Mouse (Mus musculus) CH12.LX (cell line): Measurements from ENCODE around the gene Cdc14a. TPM values are rescaled to one million over a fixed set of nuclear protein-coding genes. Genes with fewer than 3 reads are reported as not detected.

ENCODE experiments used
- DNase-seq: peaks from one replicate; pipeline ENCODE4 v3.0.0-alpha.2; 2013; ENCODE audit errors: extremely low read depth
- H3K27ac ChIP-seq: 2 replicates; pipeline ENCODE4 v1.5.1; 2012; ENCODE audit warnings: low read depth, mild to moderate bottlenecking, control low read depth, moderate library complexity; ENCODE audit not compliant: insufficient read depth
- H3K27me3 ChIP-seq: replicated peaks from 2 replicates; pipeline ENCODE3; 2012; ENCODE audit warnings: inconsistent platforms
- H3K36me3 ChIP-seq, 2 experiments: replicated peaks in 1 of 2; 2 replicates each; pipeline versions ENCODE3 to v1.6.1; 2012; ENCODE audit warnings: inconsistent platforms in 1 of 2, low read length in 1 of 2, mild to moderate bottlenecking in 1 of 2, mixed read lengths in 1 of 2, moderate library complexity in 1 of 2; ENCODE audit not compliant: control insufficient read depth in 1 of 2, insufficient read depth in 1 of 2
- H3K4me1 ChIP-seq, 2 experiments: 2 replicates each; pipeline ENCODE4 v1.6.1; 2012; ENCODE audit warnings: inconsistent platforms in 1 of 2, moderate library complexity in 1 of 2; ENCODE audit not compliant: insufficient read depth in 2 of 2, control insufficient read depth in 1 of 2
- H3K4me2 ChIP-seq: 2 replicates; pipeline ENCODE4 v1.6.1; 2012; ENCODE audit warnings: low read depth, mild to moderate bottlenecking, control low read depth; ENCODE audit not compliant: poor library complexity, insufficient read depth, severe bottlenecking
- H3K4me3 ChIP-seq, 3 experiments: fragments of 150-350 bp in 1 of 3; sonication (generic) in 1 of 3; replicated peaks in 1 of 3; 2 replicates each; pipeline versions ENCODE3 to v1.5.1; 2011 to 2012; ENCODE audit warnings: low read depth in 2 of 3, low read length in 2 of 3, mild to moderate bottlenecking in 2 of 3, moderate library complexity in 2 of 3, control low read depth in 1 of 3, improper control_type of control experiment in 1 of 3, inconsistent platforms in 1 of 3, mixed read lengths in 1 of 3; ENCODE audit not compliant: poor library complexity in 1 of 3
- H3K79me2 ChIP-seq: replicated peaks from 2 replicates; pipeline ENCODE4 v1.6.1; 2012; ENCODE audit warnings: mild to moderate bottlenecking, moderate library complexity; ENCODE audit not compliant: control insufficient read depth, poor library complexity, insufficient read depth, severe bottlenecking; ENCODE audit errors: extremely low read depth
- H3K9ac ChIP-seq: 2 replicates; pipeline ENCODE4 v1.6.1; 2012; ENCODE audit warnings: low read depth, mild to moderate bottlenecking, control low read depth, moderate library complexity; ENCODE audit not compliant: insufficient read depth
- H3K9me3 ChIP-seq: replicated peaks from 2 replicates; pipeline ENCODE3; 2012; ENCODE audit warnings: low read length, inconsistent platforms, mixed read lengths
- BHLHE40 ChIP-seq: IDR thresholded peaks from 2 replicates; pipeline ENCODE4 v1.6.1; 2011; ENCODE audit warnings: mild to moderate bottlenecking, low read depth, low read length, improper control_type of control experiment
- E2F4 ChIP-seq: IDR thresholded peaks from 2 replicates; pipeline ENCODE4 v1.6.1; 2011; ENCODE audit warnings: low read depth, low read length, improper control_type of control experiment; ENCODE audit not compliant: insufficient replicate concordance
- EP300 ChIP-seq: IDR thresholded peaks from 2 replicates; pipeline ENCODE4 v1.6.1; 2011; ENCODE audit warnings: low read length, improper control_type of control experiment
- ETS1 ChIP-seq: conservative IDR thresholded peaks from 2 replicates; pipeline ENCODE4 v1.6.1; 2012; ENCODE audit warnings: low read depth, mild to moderate bottlenecking, inconsistent platforms, low read length, improper control_type of control experiment, moderate library complexity
- HCFC1 ChIP-seq: IDR thresholded peaks from 2 replicates; pipeline ENCODE4 v1.6.1; 2012; ENCODE audit warnings: low read depth, mild to moderate bottlenecking, inconsistent platforms, low read length, improper control_type of control experiment
- JUN ChIP-seq: IDR thresholded peaks from 2 replicates; pipeline ENCODE4 v1.6.1; 2011; ENCODE audit warnings: low read depth, mild to moderate bottlenecking, low read length, improper control_type of control experiment, moderate library complexity; ENCODE audit not compliant: insufficient read depth
- MAZ ChIP-seq: IDR thresholded peaks from 2 replicates; pipeline ENCODE4 v1.6.1; 2012; ENCODE audit warnings: low read depth, mild to moderate bottlenecking, inconsistent platforms, low read length, improper control_type of control experiment, moderate library complexity
- MYC ChIP-seq: IDR thresholded peaks from 2 replicates; pipeline ENCODE4 v1.6.1; 2011; ENCODE audit warnings: low read depth, mild to moderate bottlenecking, improper control_type of control experiment, low read length
- NELFE ChIP-seq: IDR thresholded peaks from 2 replicates; pipeline ENCODE4 v1.6.1; 2011; ENCODE audit warnings: low read depth, low read length, improper control_type of control experiment
- NRF1 ChIP-seq: IDR thresholded peaks from 2 replicates; pipeline ENCODE4 v1.6.1; 2014; ENCODE audit warnings: low read depth, mild to moderate bottlenecking, inconsistent platforms, low read length, improper control_type of control experiment, moderate library complexity
- POLR2AphosphoS2 ChIP-seq: IDR thresholded peaks from 2 replicates; pipeline ENCODE4 v1.6.1; 2011; ENCODE audit warnings: low read depth, low read length, improper control_type of control experiment
- RCOR1 ChIP-seq: conservative IDR thresholded peaks from 2 replicates; pipeline ENCODE4 v1.6.1; 2012; ENCODE audit warnings: low read depth, mild to moderate bottlenecking, inconsistent platforms, low read length, improper control_type of control experiment
- TBP ChIP-seq: conservative IDR thresholded peaks from 2 replicates; pipeline ENCODE4 v1.6.1; 2011; ENCODE audit warnings: low read depth, low read length, improper control_type of control experiment
- TCF12 ChIP-seq: IDR thresholded peaks from 2 replicates; pipeline ENCODE4 v1.6.1; 2014; ENCODE audit warnings: low read depth, mild to moderate bottlenecking, inconsistent platforms, low read length, improper control_type of control experiment
- USF1 ChIP-seq: IDR thresholded peaks from 2 replicates; pipeline ENCODE4 v1.6.1; 2014; ENCODE audit warnings: low read depth, mild to moderate bottlenecking, inconsistent platforms, low read length, improper control_type of control experiment
- USF2 ChIP-seq: conservative IDR thresholded peaks from 2 replicates; pipeline ENCODE4 v1.6.1; 2011; ENCODE audit warnings: low read depth, low read length, improper control_type of control experiment
- ZMIZ1 ChIP-seq: IDR thresholded peaks from 2 replicates; pipeline ENCODE4 v1.6.1; 2012; ENCODE audit warnings: low read depth, mild to moderate bottlenecking, inconsistent platforms, low read length, improper control_type of control experiment
- ZNF384 ChIP-seq: IDR thresholded peaks from 2 replicates; pipeline ENCODE4 v1.6.1; 2012; ENCODE audit warnings: low read depth, low read length, improper control_type of control experiment, inconsistent platforms
- dilution Hi-C: fragments of 300-500 bp; cut with MboI; formaldehyde crosslinking; loops from 2 replicates; pipeline ENCODE4 v1.14.3; 2020; ENCODE audit warnings: low sequenced_read_pairs; ENCODE audit not compliant: extremely low pct_unique_long_range_greater_than_20kb, extremely low pct_ligation_motif_present
- in situ Hi-C: fragments of 300-500 bp; cut with MboI; formaldehyde crosslinking; loops from 3 replicates; pipeline ENCODE4 v1.14.3; 2019; ENCODE audit warnings: low sequenced_read_pairs, low pct_ligation_motif_present, low pct_unique_long_range_greater_than_20kb, mixed read lengths
- polyA plus RNA-seq: library from polyadenylated mRNA; unstranded; fragments of >175 nt; gene quantifications from 2 replicates; pipeline ENCODE4 v1.2.1, GENCODE M21; 2012; ENCODE audit warnings: low read depth; ENCODE audit not compliant: insufficient read length
- total RNA-seq, 2 experiments: library from RNA; depleted of rRNA; stranded (reverse); fragments of 300-350 nt in 1 of 2; fragments of >200 nt in 1 of 2; gene quantifications; 2 replicates each; pipeline ENCODE4 v1.2.3; 2012 to 2014

The Cdc14a gene
- total and polyA plus RNA-seq, 3 experiments = 9.4 to 12.1 (median 9.8) TPM

DNA sequence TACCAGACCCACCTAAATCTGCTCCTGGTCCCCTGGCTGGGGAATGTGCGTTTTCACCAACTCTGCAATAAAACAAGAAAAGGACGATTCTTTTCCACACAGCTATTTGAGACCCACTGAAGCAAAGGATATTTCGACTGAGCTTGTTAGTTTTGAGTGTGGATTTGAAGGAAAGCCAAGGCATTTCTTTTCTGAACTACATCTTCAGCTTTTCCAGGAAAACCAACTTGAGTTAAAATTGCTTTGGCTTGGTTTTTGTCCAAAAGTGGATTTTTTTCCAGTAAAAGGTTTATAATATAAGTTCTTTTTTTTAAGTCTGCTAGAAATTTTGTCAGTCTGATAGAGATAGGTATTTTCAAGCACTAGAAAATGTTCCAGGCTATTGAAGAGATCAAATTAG is 157.5 kb downstream of the Cdc14a start:
- H3K36me3 ChIP-seq = no peaks in the 10 kb centered on the region
- no peak overlapping the region for H3K27ac ChIP-seq
- no peak for TF ChIP-seq RCOR1
- H3K4me3 ChIP-seq = no peak overlapping the region
- H3K27me3 ChIP-seq = no peaks in the 10 kb centered on the region
- H3K79me2 ChIP-seq = no peaks in the 10 kb centered on the region
- dilution Hi-C loops (no loop called here), in situ Hi-C loops (no loop called here)
- 0 out of 4 replicates have a peak, but pooled peaks cover 0 to 2% of the 10 kb centered on the region in 2 experiments for H3K4me1 ChIP-seq
- no peak overlapping the region for H3K9ac ChIP-seq
- no peak for DNase-seq
- H3K9me3 ChIP-seq = no peaks in the 10 kb centered on the region
- no peak overlapping the region for H3K4me2 ChIP-seq

DNA sequence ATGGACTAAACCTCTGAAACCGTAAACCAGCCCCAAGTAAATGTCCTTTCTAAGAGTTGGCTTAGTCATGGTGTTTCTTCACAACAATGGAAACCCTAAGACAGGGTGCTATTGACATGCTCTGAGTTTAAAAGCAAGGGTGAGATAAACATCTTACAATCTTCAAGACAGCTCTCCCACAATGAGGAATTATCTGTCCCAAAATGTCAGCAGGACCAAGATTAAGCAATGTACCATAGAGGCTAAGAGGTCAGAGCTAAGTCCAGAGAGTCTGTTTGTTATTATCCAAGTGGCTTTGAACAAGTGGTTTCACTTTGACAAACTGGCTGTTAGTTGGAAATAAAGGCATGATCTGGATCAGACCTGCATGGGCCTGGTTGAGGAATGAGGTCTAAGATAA is 159.9 kb downstream of the Cdc14a start:
- in situ Hi-C loops = no loop called here

DNA sequence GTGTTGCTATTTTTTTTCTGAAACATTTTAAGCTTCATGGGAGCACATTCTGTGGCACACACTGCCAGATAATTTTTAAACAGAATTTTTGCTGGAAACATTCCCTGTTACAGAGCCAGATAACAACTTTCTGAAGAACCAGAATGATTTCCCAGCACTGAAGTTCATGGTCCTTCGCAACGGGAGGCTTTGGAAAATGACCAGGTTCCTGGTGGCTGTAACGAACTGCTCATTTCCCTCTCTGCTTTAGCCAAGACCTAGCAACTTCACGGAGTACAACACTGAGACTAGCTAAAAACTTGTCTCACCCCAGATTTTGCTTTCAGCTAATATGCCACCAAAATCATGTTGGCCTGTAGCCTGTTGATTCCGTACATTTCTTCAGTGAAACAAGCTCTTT is 160.8 kb downstream of the Cdc14a start:
- DNase-seq = no peak
- 0 out of 4 replicates have a peak, but pooled peaks cover 0 to 2% of the 10 kb centered on the region in 2 experiments for H3K4me1 ChIP-seq
- TF ChIP-seq MYC (no peak), ETS1 (no peak), NRF1 (no peak), NELFE (no peak), USF1 (no peak), MAZ (no peak), BHLHE40 (no peak), HCFC1 (no peak), USF2 (no peak), E2F4 (no peak)
- H3K9ac ChIP-seq = no peak overlapping the region
- no peaks in the 10 kb centered on the region for H3K36me3 ChIP-seq
- no peaks in the 10 kb centered on the region for H3K79me2 ChIP-seq
- no peaks in the 10 kb centered on the region for H3K27me3 ChIP-seq
- H3K4me3 ChIP-seq = no peak overlapping the region
- H3K27ac ChIP-seq = no peak overlapping the region
- dilution Hi-C loops (no loop called here), in situ Hi-C loops (no loop called here)
- no peak overlapping the region for H3K4me2 ChIP-seq
- H3K9me3 ChIP-seq = no peaks in the 10 kb centered on the region

More for the DNA sequence above, 159.9 kb downstream of the Cdc14a start:
- H3K4me1 ChIP-seq = 0 out of 4 replicates have a peak, but pooled peaks cover 0 to 2% of the 10 kb centered on the region in 2 experiments
- TF ChIP-seq ZNF384 (no peak), ZMIZ1 (no peak), RCOR1 (no peak), TCF12 (no peak), TBP (no peak), USF2 (no peak), NRF1 (no peak), EP300 (no peak), POLR2AphosphoS2 (no peak), JUN (no peak)
- TF ChIP-seq, all 38 proteins: peak for 0
- dilution Hi-C loops = no loop called here
- Histone ChIP-seq H3K4me3 (no peak overlapping the region), H3K27me3 (no peaks in the 10 kb centered on the region), H3K4me2 (no peak overlapping the region), H3K9me3 (no peaks in the 10 kb centered on the region), H3K27ac (no peak overlapping the region), H3K9ac (no peak overlapping the region), H3K79me2 (no peaks in the 10 kb centered on the region), H3K36me3 (no peaks in the 10 kb centered on the region)
- no peak for DNase-seq
